Mouse (Mus musculus): ENCODE measurements around the gene Kcnip4.

GRCm38 (mm10) chr5:49095432-49095831, 429.3 kb downstream of the Kcnip4 start:
- TF ChIP-seq MYOD1 (IDR thresholded peaks at IDR 0.05; ENCODE audit: control insufficient read depth, insufficient read length, low read depth) (no peak), CTCF (IDR thresholded peaks at IDR 0.05; ENCODE audit: control insufficient read depth, insufficient read depth, insufficient read length) (no peak), USF1 (IDR thresholded peaks at IDR 0.05; ENCODE audit: low read depth) (no peak), MYOG (IDR thresholded peaks at IDR 0.05; ENCODE audit: control insufficient read depth, extremely low read depth, insufficient read length) (no peak)
